Comparison of ENCODE assay signal across 10 mouse cellular contexts in genomic region chr2:72096345-72096744, GRCm38 (mm10).
DNase-seq lines count a peak whose midpoint lies in the region; ATAC-seq and TF ChIP-seq lines count a peak whose summit lies in the region.
"Had no signal": no experiment of that assay in that cellular context is flagged by ENCODE, and none has a peak within 500 bp of the region (broad histone marks: within the 10 kb centered on the region; RNA-seq: fewer than 3 reads in every experiment).

No protein-coding gene starts in this region.

- H3K9me3 ChIP-seq in forebrain, embryonic 11.5 days (ENCODE audit: control insufficient read depth, low read length), result no peaks in the 10 kb centered on the region
- no peaks in the 10 kb centered on the region for H3K9me3 ChIP-seq in forebrain, embryonic 16.5 days (ENCODE audit: control insufficient read depth, low read length)
- H3K9me3 ChIP-seq: heart, embryonic 15.5 days had no signal

- H3K4me2 ChIP-seq in forebrain, embryonic 11.5 days (ENCODE audit: low read depth, low read length, severe bottlenecking), result no peak overlapping the region
- H3K4me2 ChIP-seq in forebrain, embryonic 16.5 days (ENCODE audit: low read length), result no peak overlapping the region
- H3K4me2 ChIP-seq: heart, embryonic 15.5 days had no signal

- DNase-seq in forebrain, embryonic 11.5 days (ENCODE audit: low spot score), result peak; percentile 74
- DNase-seq in right cerebral cortex, postnatal 14 days, result peak; percentile 53
- DNase-seq in right cerebral cortex, postnatal 25 days, result no peak
- DNase-seq in c-Kit-positive CD71-positive TER-119-positive erythroid progenitor cells, embryonic 14.5 days (ENCODE audit: low spot score), result peak; percentile 18
- peak; percentile 75 to 78 for DNase-seq in kidney, postnatal 4 days
- DNase-seq in urinary bladder, postnatal 10 days (ENCODE audit: low spot score), result no peak

- H3K36me3 ChIP-seq in forebrain, embryonic 11.5 days (ENCODE audit: control insufficient read depth, insufficient read depth, low read length), result no peaks in the 10 kb centered on the region
- no peaks in the 10 kb centered on the region for H3K36me3 ChIP-seq in forebrain, embryonic 16.5 days (ENCODE audit: control insufficient read depth, insufficient read depth)
- no peaks in the 10 kb centered on the region for H3K36me3 ChIP-seq in small intestine, adult 2 months (ENCODE audit: control insufficient read depth, insufficient read depth, low read length)
- H3K36me3 ChIP-seq: heart, embryonic 15.5 days had no signal

- TF ChIP-seq POLR2A in small intestine, adult 2 months (IDR thresholded peaks at IDR 0.05; ENCODE audit: low read depth, low read length), result no peak

- H3K4me1 ChIP-seq in forebrain, embryonic 11.5 days (replicated peaks; ENCODE audit: control insufficient read depth, insufficient read depth, low read length), result no peaks in the 10 kb centered on the region
- peaks cover 20% of the 10 kb centered on the region for H3K4me1 ChIP-seq in forebrain, embryonic 16.5 days (replicated peaks; ENCODE audit: control insufficient read depth, insufficient read depth, low read length)
- peaks cover 4% of the 10 kb centered on the region; the same call in 1 of the 2 replicates for H3K4me1 ChIP-seq in small intestine, adult 2 months (ENCODE audit: control insufficient read depth, insufficient read depth, insufficient read length, low read length)

- TF ChIP-seq CTCF in small intestine, adult 2 months (IDR thresholded peaks at IDR 0.05; ENCODE audit: extremely low read depth, insufficient read length, insufficient replicate concordance, low read depth, low read length), result peak; percentile 59; the same call in 1 of the 2 replicates

- 42% methylated on average over 3 of the region's 3 CpGs for WGBS in forebrain, embryonic 11.5 days
- 24% methylated on average over 3 of the region's 3 CpGs for WGBS in forebrain, embryonic 16.5 days
- WGBS in small intestine, adult 2 months, result 42% methylated on average over 3 of the region's 3 CpGs

- H3K27ac ChIP-seq in forebrain, embryonic 11.5 days (ENCODE audit: low read depth, low read length), result no peak overlapping the region
- no peak overlapping the region for H3K27ac ChIP-seq in forebrain, embryonic 16.5 days (ENCODE audit: low read length)
- H3K27ac ChIP-seq in small intestine, adult 2 months (ENCODE audit: insufficient read depth, low read depth, low read length), result no peak overlapping the region
- H3K27ac ChIP-seq: heart, embryonic 15.5 days had no signal

- H3K4me3 ChIP-seq in forebrain, embryonic 11.5 days (ENCODE audit: low read depth, low read length), result no peak overlapping the region
- H3K4me3 ChIP-seq in forebrain, embryonic 16.5 days (replicated peaks; ENCODE audit: low read length), result no peak overlapping the region
- no peak overlapping the region for H3K4me3 ChIP-seq in small intestine, adult 2 months (ENCODE audit: low read depth, low read length)
- H3K4me3 ChIP-seq: heart, embryonic 15.5 days; myocyte had no signal

- H3K27me3 ChIP-seq in forebrain, embryonic 11.5 days (ENCODE audit: control insufficient read depth, insufficient read depth, low read length), result no peaks in the 10 kb centered on the region
- H3K27me3 ChIP-seq in forebrain, embryonic 16.5 days (replicated peaks; ENCODE audit: control insufficient read depth, insufficient read depth, low read length), result no peaks in the 10 kb centered on the region
- H3K27me3 ChIP-seq in small intestine, adult 2 months (ENCODE audit: control insufficient read depth, insufficient read depth, low read length), result no peaks in the 10 kb centered on the region
- H3K27me3 ChIP-seq: heart, embryonic 15.5 days had no signal

- ATAC-seq in forebrain, embryonic 11.5 days (replicated peaks; ENCODE audit: low FRiP score), result no peak
- no peak for ATAC-seq in forebrain, embryonic 16.5 days

- no peak overlapping the region for H3K9ac ChIP-seq in forebrain, embryonic 11.5 days (ENCODE audit: low read length)
- no peak overlapping the region for H3K9ac ChIP-seq in forebrain, embryonic 16.5 days (replicated peaks; ENCODE audit: low read depth, low read length)
- H3K9ac ChIP-seq: heart, embryonic 15.5 days had no signal

Comparison
In these comparisons a context has a peak if more than half of its experiments do, and no peak if none do; other contexts are left out.
1. DNase-seq: peak in forebrain, embryonic 11.5 days (single experiment), right cerebral cortex, postnatal 14 days (single experiment), c-Kit-positive CD71-positive TER-119-positive erythroid progenitor cells, embryonic 14.5 days (single experiment) and kidney, postnatal 4 days (2 of 2); none in right cerebral cortex, postnatal 25 days (single experiment) and urinary bladder, postnatal 10 days (single experiment).